Mouse (Mus musculus) right cerebral cortex, postnatal 14 days (tissue): ENCODE data around the gene Map2k7.

ENCODE experiments used
- DNase-seq: peaks from one replicate; pipeline ENCODE4 v3.0.0; 2022

Map2k7 gene

DNA sequence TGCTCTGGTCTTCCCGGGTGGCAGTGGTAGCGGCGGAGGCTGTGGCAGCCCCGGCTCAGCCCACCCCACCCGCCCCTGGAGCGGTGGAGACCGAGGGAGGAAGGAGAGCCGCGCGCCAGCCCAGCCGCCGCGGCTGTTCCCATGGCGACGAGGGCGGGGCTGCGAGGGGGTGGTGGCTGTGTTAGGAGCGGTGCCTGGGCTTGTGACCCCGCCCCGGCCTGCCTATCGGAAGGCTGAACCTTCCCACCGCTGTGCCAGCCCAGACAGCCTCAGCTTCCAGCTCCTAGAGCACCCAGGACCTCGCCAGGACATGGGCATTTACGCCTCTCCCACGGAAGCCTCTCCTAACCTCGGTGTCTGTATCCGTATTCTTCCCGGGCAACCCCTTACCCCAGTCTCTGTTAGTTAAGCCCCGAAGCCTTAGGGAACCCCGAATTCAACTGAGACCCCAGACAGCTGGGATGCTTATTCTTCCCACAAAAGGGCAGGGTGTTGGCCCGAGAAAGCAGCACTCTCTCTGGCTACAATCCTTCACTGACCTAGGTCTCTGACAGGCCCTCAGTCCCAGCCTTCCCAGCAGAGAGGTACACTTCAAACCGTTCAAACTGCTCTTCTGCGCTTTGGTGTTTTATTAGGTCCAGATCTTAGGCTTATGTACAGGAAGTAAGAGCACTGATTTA, 20.7 kb downstream of the Map2k7 start, which contains the start of gene Ctxn1:
TSS of gene Ctxn1 (minus strand) at position 150 of the 680 bp plus-strand sequence.
- peak; percentile 94 for DNase-seq

DNA sequence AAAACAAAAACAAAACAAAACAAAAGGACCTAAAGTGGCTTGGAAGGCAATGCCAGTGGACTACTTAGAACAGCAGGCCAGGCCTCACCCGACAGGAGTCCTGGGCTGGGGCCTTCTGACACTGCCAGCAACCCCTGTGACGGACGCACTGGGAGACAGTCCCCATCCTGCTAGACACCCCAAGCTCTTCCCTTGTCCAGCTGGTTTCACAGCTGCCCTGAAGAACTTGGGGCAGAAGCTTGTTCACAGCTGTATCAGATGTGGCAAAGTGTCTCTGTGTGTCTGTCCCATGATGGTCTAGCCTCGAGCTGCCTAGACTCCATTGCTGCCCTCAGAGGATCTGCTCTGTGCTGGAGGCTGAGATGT, 21.2 kb downstream of the Map2k7 start:
- DNase-seq = no peak

DNA sequence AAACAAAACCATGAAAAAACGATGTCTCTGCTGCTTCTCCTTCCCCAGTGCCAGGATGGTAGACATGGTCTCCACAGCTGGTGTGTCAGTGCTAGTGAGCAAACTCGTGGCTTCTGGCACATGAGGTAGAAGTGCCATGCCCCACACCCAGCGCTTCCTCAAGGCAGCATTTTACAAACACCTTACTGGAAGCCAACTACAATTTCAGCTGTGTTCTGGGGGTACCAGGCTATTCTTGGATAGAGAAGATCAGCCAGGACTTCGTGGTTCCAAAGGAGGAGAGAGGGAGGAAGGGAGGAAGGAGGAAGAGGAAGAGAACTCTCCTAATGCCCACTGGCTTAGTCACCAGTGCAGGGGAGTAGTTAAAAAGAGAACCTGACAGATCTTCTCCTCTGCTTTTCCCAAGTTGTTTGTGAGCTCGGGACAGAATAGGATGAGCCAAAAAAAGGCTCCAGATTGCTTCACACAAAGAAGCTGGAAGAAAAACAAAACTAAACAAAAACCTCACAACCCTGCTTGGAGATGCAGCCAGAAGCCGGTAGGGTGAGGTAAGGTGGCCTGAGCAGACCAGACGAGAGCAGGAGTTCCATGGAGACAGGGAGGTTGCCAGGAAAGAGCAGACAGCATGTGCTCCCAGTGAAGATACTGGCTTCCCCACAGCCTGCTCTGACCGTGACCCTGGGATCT, 24.7 kb downstream of the Map2k7 start:
- no peak for DNase-seq

DNA sequence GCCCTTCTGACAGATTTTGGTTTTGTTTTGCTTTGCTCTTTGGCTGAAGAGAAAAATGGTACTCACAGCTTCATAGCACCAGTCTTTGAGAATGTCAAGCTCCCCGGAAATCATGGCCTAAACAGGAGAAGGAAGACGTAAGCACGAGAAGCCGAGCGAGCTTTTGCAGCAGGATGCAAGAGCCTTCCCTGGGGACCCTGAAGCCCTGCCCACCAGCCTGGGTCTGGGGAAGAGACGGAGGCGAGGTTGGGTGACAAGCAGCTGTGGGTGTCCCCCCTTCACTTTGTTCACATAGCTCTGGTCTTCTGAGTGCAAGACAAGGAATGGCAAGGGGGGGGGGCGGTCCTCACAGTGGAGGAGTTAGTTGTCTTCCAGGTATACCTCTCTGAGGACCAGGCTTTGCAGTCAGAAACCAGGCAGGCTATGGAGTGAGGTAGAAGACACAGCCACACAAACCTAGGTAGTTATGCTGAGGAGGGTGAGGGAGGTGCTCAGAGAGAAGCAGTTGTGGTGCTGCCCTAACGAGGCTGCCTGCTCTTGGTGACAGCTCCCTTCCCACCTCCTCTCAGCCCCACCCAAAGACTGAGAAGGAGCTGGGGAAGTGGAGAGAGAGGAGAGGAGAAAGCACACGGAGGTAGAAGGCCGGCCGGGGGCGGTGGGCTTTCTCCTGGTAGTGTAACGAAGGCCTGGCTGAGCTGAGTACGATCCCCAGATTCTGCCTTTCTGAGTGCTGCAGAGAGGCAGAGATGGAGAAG, 26.8 kb downstream of the Map2k7 start:
- DNase-seq = no peak

DNA sequence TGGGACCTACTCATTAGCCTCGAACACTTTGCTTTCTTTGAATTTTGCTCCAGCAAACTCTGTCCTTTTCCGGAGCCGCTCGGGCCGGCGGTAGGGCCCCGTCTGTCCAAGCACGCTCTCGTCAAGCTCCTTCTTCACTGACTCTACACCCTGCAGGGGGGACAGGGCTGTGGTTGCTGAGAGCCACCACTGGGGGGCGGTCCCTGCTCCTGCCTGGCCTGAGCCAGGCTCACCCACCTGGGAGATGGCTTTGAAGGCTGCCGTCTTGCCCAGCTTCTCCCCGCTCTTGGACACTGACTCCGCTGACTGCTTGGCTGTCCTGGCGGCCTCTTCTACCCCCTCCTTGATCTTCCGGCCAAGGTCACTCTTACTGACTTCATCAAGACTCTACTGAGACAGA, 29.1 kb downstream of the Map2k7 start:
- no peak for DNase-seq

DNA sequence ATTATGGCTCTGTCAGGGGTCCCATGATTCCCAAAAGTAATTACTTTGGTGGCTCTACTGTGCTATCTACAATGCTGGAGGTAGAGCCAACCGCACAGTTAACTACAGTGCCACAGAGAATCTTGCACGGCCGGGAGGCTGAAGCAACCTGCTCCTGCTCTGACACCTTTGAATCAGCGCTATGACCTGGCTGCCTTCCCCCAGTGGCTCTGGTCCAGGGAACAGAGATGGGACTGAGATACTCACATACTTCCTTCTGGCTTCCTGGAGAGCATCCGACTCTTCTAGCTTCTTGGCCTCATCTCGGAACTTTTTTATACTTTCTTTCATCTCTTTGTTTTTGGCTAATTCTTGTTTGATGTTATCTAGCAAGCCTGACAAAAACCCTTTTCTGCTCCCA, 31.1 kb downstream of the Map2k7 start:
- DNase-seq = no peak

DNA sequence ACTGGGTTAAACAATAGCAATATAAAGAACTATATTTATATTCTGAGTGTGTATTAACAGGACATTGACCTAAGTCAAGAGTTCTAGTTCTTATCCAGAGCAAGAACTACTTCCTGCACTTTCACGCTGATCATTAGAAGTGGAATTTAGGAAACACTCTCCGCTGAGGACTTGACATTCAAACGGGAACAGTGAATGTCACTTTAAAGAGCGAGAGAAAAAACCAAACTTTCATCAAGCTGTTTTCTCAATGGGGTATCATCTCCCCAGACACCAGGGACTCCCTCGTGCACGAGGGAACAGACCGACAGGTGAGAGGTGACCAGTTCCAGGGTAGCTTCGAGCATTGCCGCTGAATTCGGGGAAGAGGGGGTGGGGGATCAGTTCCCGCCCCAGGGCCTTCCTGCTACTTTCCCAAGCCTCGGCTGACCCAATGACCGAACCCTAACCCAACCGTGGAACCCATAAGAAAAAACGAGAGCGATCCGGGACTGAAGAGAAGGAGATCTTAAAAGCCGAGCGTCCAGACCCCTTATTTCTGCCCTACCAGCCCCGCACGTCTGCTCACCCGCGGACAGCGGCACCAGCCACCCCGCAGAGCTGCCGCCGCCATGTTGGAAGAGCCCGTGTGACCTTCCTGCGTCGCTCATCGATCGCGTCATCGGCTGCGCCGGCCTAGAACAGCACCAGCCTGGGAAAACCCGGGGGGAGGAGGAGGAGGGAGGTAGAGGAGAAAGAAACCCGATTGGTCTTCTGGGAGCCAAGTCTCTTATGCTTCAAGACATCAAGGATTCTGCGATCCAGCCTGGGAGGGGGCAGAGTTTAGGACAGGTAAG, 37.0 kb downstream of the Map2k7 start, which contains the start of gene Timm44:
TSS of gene Timm44 (minus strand) at position 639 of the 836 bp plus-strand sequence.
- DNase-seq = peak; percentile 96

DNA sequence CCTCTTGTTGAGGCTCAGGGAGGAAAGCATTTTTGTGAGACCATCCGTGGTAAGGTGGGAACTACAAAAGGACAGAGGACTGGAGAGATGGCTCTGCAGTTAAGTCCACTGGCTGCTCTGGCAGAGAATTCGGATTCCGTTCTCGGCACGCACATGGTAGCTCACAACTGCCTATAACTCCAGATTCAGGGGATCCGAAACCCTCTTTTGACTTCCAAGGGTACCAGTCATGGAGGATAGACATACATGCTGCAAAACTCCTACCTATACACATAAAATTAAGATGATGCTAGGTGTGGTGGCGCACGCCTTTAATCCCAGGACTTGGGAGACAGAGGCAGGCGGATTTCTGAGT, 37.5 kb downstream of the Map2k7 start:
- no peak for DNase-seq

DNA sequence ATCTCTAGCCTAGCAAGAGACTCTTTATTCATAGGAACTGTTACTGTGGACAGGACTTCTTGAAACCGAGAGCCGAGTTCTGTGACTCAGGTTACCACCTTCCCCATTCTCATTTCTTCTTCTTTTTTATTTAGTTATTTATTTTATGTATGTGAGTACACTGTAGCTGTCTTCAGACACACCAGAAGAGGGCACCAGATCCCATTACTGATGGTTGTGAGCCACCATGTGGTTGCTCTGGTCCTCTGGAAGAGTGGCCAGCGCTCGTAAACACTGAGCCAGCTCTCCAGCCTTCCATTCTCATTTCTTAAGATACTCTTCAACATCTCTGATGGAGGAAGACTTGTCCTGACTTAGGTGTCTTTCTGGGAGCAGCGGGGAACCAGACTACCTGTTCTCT, 54.2 kb downstream of the Map2k7 start:
- no peak for DNase-seq
